Mouse (Mus musculus): ENCODE data around the gene Ncan. TPM values are rescaled to one million over a fixed set of nuclear protein-coding genes. Genes with fewer than 3 reads are reported as not detected.

Gene Ncan
- 135 and 147 TPM in 2 replicates for polyA plus RNA-seq (2014; fragmentation: Nextera tagmentation; extraction: Ambion mirVana)

- peak within 1 kb of the TSS; percentile 81 for H3K4me3 ChIP-seq (replicated peaks; ENCODE audit: low read depth, low read length)
- H3K4me2 ChIP-seq (ENCODE audit: low read length), result peak within 1 kb of the TSS; percentile 84
- H3K27ac ChIP-seq (replicated peaks; ENCODE audit: low read depth, low read length), result peak within 1 kb of the TSS; percentile 97
- peak within 1 kb of the TSS; percentile 91 for H3K9ac ChIP-seq (replicated peaks; ENCODE audit: low read length)
- no peaks in the 10 kb centered on the region for H3K27me3 ChIP-seq (ENCODE audit: control insufficient read depth, insufficient read depth, low read length)
- peaks cover 17% of the 10 kb centered on the region for H3K4me1 ChIP-seq (ENCODE audit: control insufficient read depth, insufficient read depth, low read length)
- 1% methylated on average over 19 of the region's 19 CpGs for WGBS
- H3K36me3 ChIP-seq (ENCODE audit: control insufficient read depth, insufficient read depth, low read length), result peaks cover 6% of the 10 kb centered on the region
- ATAC-seq (ENCODE audit: low FRiP score, low TSS enrichment) (peak; percentile 81), DNase-seq (peak; percentile 96)
- H3K9me3 ChIP-seq (ENCODE audit: control insufficient read depth, low read length), result no peaks in the 10 kb centered on the region
Observed at GRCm38 (mm10) chr8:70120667-70121066, at the start of gene Ncan. Gene Ncan, minus strand, starts transcription at chr8:70120873.

GRCm38 (mm10) chr8:70170116-70170515, 49.4 kb upstream of the Ncan start:
- DNase-seq, result no peak
- ATAC-seq (ENCODE audit: low FRiP score, low TSS enrichment), result no peak
- no peaks in the 10 kb centered on the region for H3K36me3 ChIP-seq (ENCODE audit: control insufficient read depth, insufficient read depth, low read length)
- H3K9ac ChIP-seq (replicated peaks; ENCODE audit: low read length), result no peak overlapping the region
- peaks cover 10% of the 10 kb centered on the region; the same call in 1 of the 2 replicates for H3K27me3 ChIP-seq (ENCODE audit: control insufficient read depth, insufficient read depth, low read length)
- H3K27ac ChIP-seq (replicated peaks; ENCODE audit: low read depth, low read length), result no peak overlapping the region
- peaks cover 11% of the 10 kb centered on the region; the same call in 1 of the 2 replicates for H3K4me1 ChIP-seq (ENCODE audit: control insufficient read depth, insufficient read depth, low read length)
- no peaks in the 10 kb centered on the region for H3K9me3 ChIP-seq (ENCODE audit: control insufficient read depth, low read length)
- H3K4me2 ChIP-seq (ENCODE audit: low read length), result no peak overlapping the region
- H3K4me3 ChIP-seq (replicated peaks; ENCODE audit: low read depth, low read length), result no peak overlapping the region
- 89% methylated on average over 3 of the region's 3 CpGs for WGBS

- Histone ChIP-seq H3K4me1 (ENCODE audit: control insufficient read depth, insufficient read depth, low read length) (peaks cover 3% of the 10 kb centered on the region; the same call in 1 of the 2 replicates), H3K27me3 (ENCODE audit: control insufficient read depth, insufficient read depth, low read length) (peaks cover 10% of the 10 kb centered on the region; the same call in 1 of the 2 replicates), H3K9ac (replicated peaks; ENCODE audit: low read length) (no peak overlapping the region; the same call in 1 of the 2 replicates), H3K36me3 (ENCODE audit: control insufficient read depth, insufficient read depth, low read length) (no peaks in the 10 kb centered on the region), H3K4me3 (replicated peaks; ENCODE audit: low read depth, low read length) (peak overlapping the region; percentile 18), H3K4me2 (ENCODE audit: low read length) (peak overlapping the region; percentile 55), H3K27ac (replicated peaks; ENCODE audit: low read depth, low read length) (no peak overlapping the region), H3K9me3 (ENCODE audit: control insufficient read depth, low read length) (no peaks in the 10 kb centered on the region)
- DNase-seq (peak; percentile 91), ATAC-seq (ENCODE audit: low FRiP score, low TSS enrichment) (peak; percentile 81)
- 4% methylated on average over 21 of the region's 21 CpGs for WGBS
Observed at GRCm38 (mm10) chr8:70166504-70167110, 45.9 kb upstream of the Ncan start.

GRCm38 (mm10) chr8:70163316-70163715, 42.6 kb upstream of the Ncan start:
- no peak overlapping the region for H3K4me3 ChIP-seq (replicated peaks; ENCODE audit: low read depth, low read length)
- no peak overlapping the region for H3K27ac ChIP-seq (replicated peaks; ENCODE audit: low read depth, low read length)
- no peak overlapping the region for H3K4me2 ChIP-seq (ENCODE audit: low read length)
- 89% methylated on average over 3 of the region's 3 CpGs for WGBS
- H3K4me1 ChIP-seq (ENCODE audit: control insufficient read depth, insufficient read depth, low read length), result peaks cover 3% of the 10 kb centered on the region; the same call in 1 of the 2 replicates
- ATAC-seq (ENCODE audit: low FRiP score, low TSS enrichment) (no peak), DNase-seq (no peak)
- no peaks in the 10 kb centered on the region for H3K36me3 ChIP-seq (ENCODE audit: control insufficient read depth, insufficient read depth, low read length)
- H3K27me3 ChIP-seq (ENCODE audit: control insufficient read depth, insufficient read depth, low read length), result peaks cover 10% of the 10 kb centered on the region; the same call in 1 of the 2 replicates
- no peaks in the 10 kb centered on the region for H3K9me3 ChIP-seq (ENCODE audit: control insufficient read depth, low read length)
- H3K9ac ChIP-seq (replicated peaks; ENCODE audit: low read length), result no peak overlapping the region

GRCm38 (mm10) chr8:70160015-70160414, 39.3 kb upstream of the Ncan start:
- H3K27me3 ChIP-seq (ENCODE audit: control insufficient read depth, insufficient read depth, low read length), result no peaks in the 10 kb centered on the region
- H3K9ac ChIP-seq (replicated peaks; ENCODE audit: low read length), result no peak overlapping the region
- no peak overlapping the region for H3K4me3 ChIP-seq (replicated peaks; ENCODE audit: low read depth, low read length)
- no peak for DNase-seq
- 71% methylated on average over 13 of the region's 13 CpGs for WGBS
- H3K27ac ChIP-seq (replicated peaks; ENCODE audit: low read depth, low read length), result no peak overlapping the region
- H3K4me1 ChIP-seq (ENCODE audit: control insufficient read depth, insufficient read depth, low read length), result no peaks in the 10 kb centered on the region
- no peaks in the 10 kb centered on the region for H3K9me3 ChIP-seq (ENCODE audit: control insufficient read depth, low read length)
- ATAC-seq (ENCODE audit: low FRiP score, low TSS enrichment), result no peak
- no peaks in the 10 kb centered on the region for H3K36me3 ChIP-seq (ENCODE audit: control insufficient read depth, insufficient read depth, low read length)
- no peak overlapping the region for H3K4me2 ChIP-seq (ENCODE audit: low read length)

GRCm38 (mm10) chr8:70159211-70159610, 38.5 kb upstream of the Ncan start:
- no peak overlapping the region for H3K4me2 ChIP-seq (ENCODE audit: low read length)
- no peak for ATAC-seq (ENCODE audit: low FRiP score, low TSS enrichment)
- H3K4me3 ChIP-seq (replicated peaks; ENCODE audit: low read depth, low read length), result no peak overlapping the region
- no peak for DNase-seq
- H3K36me3 ChIP-seq (ENCODE audit: control insufficient read depth, insufficient read depth, low read length), result no peaks in the 10 kb centered on the region
- no peak overlapping the region for H3K27ac ChIP-seq (replicated peaks; ENCODE audit: low read depth, low read length)
- H3K4me1 ChIP-seq (ENCODE audit: control insufficient read depth, insufficient read depth, low read length), result no peaks in the 10 kb centered on the region
- no peaks in the 10 kb centered on the region for H3K9me3 ChIP-seq (ENCODE audit: control insufficient read depth, low read length)
- no peak overlapping the region for H3K9ac ChIP-seq (replicated peaks; ENCODE audit: low read length)
- H3K27me3 ChIP-seq (ENCODE audit: control insufficient read depth, insufficient read depth, low read length), result no peaks in the 10 kb centered on the region
- WGBS, result 87% methylated on average over 4 of the region's 4 CpGs

GRCm38 (mm10) chr8:70158069-70158853, 37.6 kb upstream of the Ncan start:
- Histone ChIP-seq H3K4me1 (ENCODE audit: control insufficient read depth, insufficient read depth, low read length) (no peaks in the 10 kb centered on the region), H3K4me2 (ENCODE audit: low read length) (peak overlapping the region; percentile 71), H3K27ac (replicated peaks; ENCODE audit: low read depth, low read length) (0 out of 2 replicates have a peak overlapping the region, but pooled peaks have one; percentile 16), H3K9me3 (ENCODE audit: control insufficient read depth, low read length) (no peaks in the 10 kb centered on the region), H3K9ac (replicated peaks; ENCODE audit: low read length) (peak overlapping the region; percentile 50), H3K4me3 (replicated peaks; ENCODE audit: low read depth, low read length) (peak overlapping the region; percentile 46), H3K36me3 (ENCODE audit: control insufficient read depth, insufficient read depth, low read length) (no peaks in the 10 kb centered on the region), H3K27me3 (ENCODE audit: control insufficient read depth, insufficient read depth, low read length) (no peaks in the 10 kb centered on the region)
- ATAC-seq (ENCODE audit: low FRiP score, low TSS enrichment) (peak; percentile 93), DNase-seq (peak; percentile 92)
- WGBS, result 9% methylated on average over 40 of the region's 40 CpGs

GRCm38 (mm10) chr8:70157240-70157800, 36.6 kb upstream of the Ncan start:
- DNase-seq (no peak), ATAC-seq (ENCODE audit: low FRiP score, low TSS enrichment) (no peak)
- no peaks in the 10 kb centered on the region for H3K9me3 ChIP-seq (ENCODE audit: control insufficient read depth, low read length)
- H3K27me3 ChIP-seq (ENCODE audit: control insufficient read depth, insufficient read depth, low read length), result no peaks in the 10 kb centered on the region
- no peaks in the 10 kb centered on the region for H3K4me1 ChIP-seq (ENCODE audit: control insufficient read depth, insufficient read depth, low read length)
- no peak overlapping the region for H3K4me2 ChIP-seq (ENCODE audit: low read length)
- no peaks in the 10 kb centered on the region for H3K36me3 ChIP-seq (ENCODE audit: control insufficient read depth, insufficient read depth, low read length)
- H3K27ac ChIP-seq (replicated peaks; ENCODE audit: low read depth, low read length), result no peak overlapping the region
- no peak overlapping the region for H3K9ac ChIP-seq (replicated peaks; ENCODE audit: low read length)
- no peak overlapping the region for H3K4me3 ChIP-seq (replicated peaks; ENCODE audit: low read depth, low read length)
- 88% methylated on average over 1 of the region's 1 CpGs for WGBS
